Mouse (Mus musculus) embryonic facial prominence, embryonic 15.5 days (tissue): ENCODE measurements around the gene Zfp619. TPM values are rescaled to one million over a fixed set of nuclear protein-coding genes. Genes with fewer than 3 reads are reported as not detected.
A peak's percentile ranks its signal among the peaks of the same experiment; 100 is the strongest.
"Not testable (repeated sequence)": the region's sequence is repeated elsewhere in the genome, so short reads cannot be mapped to it uniquely, and the experiment has no call there.

Source experiments
- ATAC-seq: fragments of 200-750 bp; cut with Nextera tagmentation; 2 replicates; pipeline ENCODE4 v1.8.0; 2017; ENCODE audit warnings: low read depth, moderate TSS enrichment; ENCODE audit not compliant: insufficient number of reproducible peaks, low FRiP score, low TSS enrichment
- H3K27ac ChIP-seq: fragments of 300-500 bp; sonication (generic); replicated peaks from 2 replicates; pipeline ENCODE4 v1.5.1; 2015; ENCODE audit warnings: mild to moderate bottlenecking, inconsistent platforms
- H3K27me3 ChIP-seq: fragments of 300-500 bp; sonication (generic); 2 replicates; pipeline ENCODE4 v1.6.1; 2015; ENCODE audit warnings: inconsistent platforms
- H3K36me3 ChIP-seq: fragments of 300-500 bp; sonication (generic); 2 replicates; pipeline ENCODE4 v1.6.1; 2015; ENCODE audit warnings: mild to moderate bottlenecking, inconsistent platforms
- H3K4me1 ChIP-seq: fragments of 300-500 bp; sonication (generic); 2 replicates; pipeline ENCODE4 v1.6.1; 2015; ENCODE audit warnings: inconsistent platforms
- H3K4me2 ChIP-seq: fragments of 300-500 bp; sonication (generic); replicated peaks from 2 replicates; pipeline ENCODE4 v1.6.1; 2015; ENCODE audit warnings: mild to moderate bottlenecking, inconsistent platforms
- H3K4me3 ChIP-seq: fragments of 300-500 bp; sonication (generic); replicated peaks from 2 replicates; pipeline ENCODE4 v1.5.1; 2015; ENCODE audit warnings: mild to moderate bottlenecking, inconsistent platforms
- H3K9ac ChIP-seq: fragments of 300-500 bp; sonication (generic); 2 replicates; pipeline ENCODE4 v1.6.1; 2015; ENCODE audit warnings: inconsistent platforms
- H3K9me3 ChIP-seq: fragments of 300-500 bp; sonication (generic); replicated peaks from 2 replicates; pipeline ENCODE4 v1.6.1; 2016; ENCODE audit warnings: inconsistent platforms
- WGBS: fragments of 180-500 bp; shearing (Covaris S2); methylation state at CpG from one replicate; pipeline ENCODE4 v1.1.7; 2015; 5-methylcytosine and 5-hydroxymethylcytosine counted together
- polyA plus RNA-seq: library from polyadenylated mRNA; unstranded; fragments of >200 nt; fragmentation: Nextera tagmentation; extraction: Ambion mirVana; gene quantifications from 2 replicates; pipeline ENCODE4 v1.2.1, GENCODE M21; 2015

Gene Zfp619
- polyA plus RNA-seq, 1 experiment from 2014 or later = 1.6 TPM

GRCm38 (mm10) chr7:39589044-39589443 is 71.5 kb downstream of the Zfp619 start:
- H3K27me3 ChIP-seq, H3K27ac ChIP-seq, H3K9me3 ChIP-seq, H3K4me1 ChIP-seq, ATAC-seq, H3K36me3 ChIP-seq, H3K9ac ChIP-seq: not testable (repeated sequence)
- peak overlapping the region; percentile 47 for H3K4me3 ChIP-seq
- H3K4me2 ChIP-seq = peak overlapping the region; percentile 54
- whole genome bisulfite sequencing = 49% methylated on average over 7 of the region's 7 CpGs

Other genes starting within 250 kb of the Zfp619 start
- gene Gm5114, start 104.6 kb upstream of the Zfp619 start, polyA plus RNA-seq = not detected in 2 replicates